Mouse (Mus musculus): Measurements from ENCODE around the gene Skor1. TPM values are rescaled to one million over a fixed set of nuclear protein-coding genes. Genes with fewer than 3 reads are reported as not detected.

Gene Skor1
- polyA plus RNA-seq, 1 experiment from 2014 or later: not detected

DNA sequence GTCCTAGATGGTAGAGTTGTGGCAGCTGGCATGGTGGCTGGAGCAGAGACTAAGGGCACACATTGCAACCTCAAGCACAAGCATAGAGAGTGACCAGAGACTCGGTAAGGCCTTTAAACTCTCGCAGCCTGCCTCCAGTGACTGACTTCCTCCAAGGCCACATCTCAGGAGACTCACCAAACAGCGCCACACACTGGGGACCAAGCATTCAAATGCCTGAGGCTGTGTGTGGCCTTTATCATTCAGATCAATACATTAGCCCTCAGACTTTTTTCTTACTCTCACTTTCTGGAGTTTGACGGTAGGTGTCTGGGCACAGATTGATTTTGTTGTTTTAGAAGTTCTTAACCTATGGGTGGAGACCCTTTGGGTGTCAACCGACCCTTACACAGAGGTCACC lies 30.4 kb downstream of the Skor1 start:
- no peak overlapping the region for H3K9ac ChIP-seq
- DNase-seq (no peak), ATAC-seq (ENCODE audit: insufficient read depth) (no peak)
- no peaks in the 10 kb centered on the region for H3K4me1 ChIP-seq (ENCODE audit: insufficient read depth)
- no peak for TF ChIP-seq CTCF (IDR thresholded peaks at IDR 0.05; ENCODE audit: low read depth)
- no peak overlapping the region for H3K4me2 ChIP-seq
- H3K9me3 ChIP-seq (ENCODE audit: low read depth, low read length): no peaks in the 10 kb centered on the region
- WGBS: 62% methylated on average over 5 of the region's 5 CpGs
- no peak overlapping the region for H3K27ac ChIP-seq (ENCODE audit: low read depth)
- H3K36me3 ChIP-seq (ENCODE audit: insufficient read depth): no peaks in the 10 kb centered on the region
- no peak overlapping the region for H3K4me3 ChIP-seq (ENCODE audit: low read depth, low read length)
- H3K27me3 ChIP-seq (ENCODE audit: insufficient read depth, low read length): no peaks in the 10 kb centered on the region

GRCm38 (mm10) chr9:63112514-63112913 lies 36.2 kb downstream of the Skor1 start:
- Histone ChIP-seq H3K9me3 (ENCODE audit: low read depth, low read length) (no peaks in the 10 kb centered on the region), H3K4me1 (ENCODE audit: insufficient read depth) (peaks cover 6% of the 10 kb centered on the region; the same call in 1 of the 2 replicates), H3K9ac (no peak overlapping the region), H3K4me3 (ENCODE audit: low read depth, low read length) (no peak overlapping the region), H3K36me3 (ENCODE audit: insufficient read depth) (no peaks in the 10 kb centered on the region), H3K27me3 (ENCODE audit: insufficient read depth, low read length) (no peaks in the 10 kb centered on the region), H3K27ac (ENCODE audit: low read depth) (no peak overlapping the region), H3K4me2 (no peak overlapping the region)
- no peak for ATAC-seq (ENCODE audit: insufficient read depth)
- no peak for TF ChIP-seq CTCF (IDR thresholded peaks at IDR 0.05; ENCODE audit: low read depth)
- no peak for DNase-seq
- 36% methylated on average over 3 of the region's 3 CpGs for WGBS

DNA sequence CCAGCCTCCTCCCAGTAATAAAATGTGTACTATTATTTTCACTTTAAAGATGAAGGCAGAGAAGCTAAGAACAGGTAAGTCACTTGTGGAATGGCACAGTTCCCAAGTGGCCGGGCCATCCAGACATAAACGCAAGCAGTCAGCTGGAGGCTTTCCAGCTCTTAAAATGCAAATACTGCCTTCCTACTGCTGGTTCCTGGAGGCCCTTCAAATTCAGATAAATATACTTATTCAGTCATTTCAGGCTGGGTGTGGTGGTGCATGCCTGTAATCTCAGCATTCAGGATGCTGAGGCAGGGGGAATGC lies 39.0 kb downstream of the Skor1 start:
- H3K4me2 ChIP-seq: peak overlapping the region; percentile 67
- peak overlapping the region; percentile 45; the same call in 1 of the 2 replicates for H3K4me3 ChIP-seq (ENCODE audit: low read depth, low read length)
- H3K36me3 ChIP-seq (ENCODE audit: insufficient read depth): no peaks in the 10 kb centered on the region
- no peak for TF ChIP-seq CTCF (IDR thresholded peaks at IDR 0.05; ENCODE audit: low read depth)
- H3K9ac ChIP-seq: no peak overlapping the region
- DNase-seq (peak; percentile 87), ATAC-seq (ENCODE audit: insufficient read depth) (peak; percentile 30; the same call in 1 of the 2 replicates)
- H3K27me3 ChIP-seq (ENCODE audit: insufficient read depth, low read length): no peaks in the 10 kb centered on the region
- peaks cover 6% of the 10 kb centered on the region; the same call in 1 of the 2 replicates for H3K4me1 ChIP-seq (ENCODE audit: insufficient read depth)
- WGBS: 6% methylated on average over 2 of the region's 2 CpGs
- H3K9me3 ChIP-seq (ENCODE audit: low read depth, low read length): no peaks in the 10 kb centered on the region
- peak overlapping the region; percentile 99 for H3K27ac ChIP-seq (ENCODE audit: low read depth)

GRCm38 (mm10) chr9:63109020-63109781 lies 39.6 kb downstream of the Skor1 start:
- Histone ChIP-seq H3K4me2 (peak overlapping the region; percentile 67), H3K36me3 (ENCODE audit: insufficient read depth) (no peaks in the 10 kb centered on the region), H3K4me1 (ENCODE audit: insufficient read depth) (peaks cover 6% of the 10 kb centered on the region; the same call in 1 of the 2 replicates), H3K27me3 (ENCODE audit: insufficient read depth, low read length) (no peaks in the 10 kb centered on the region), H3K9me3 (ENCODE audit: low read depth, low read length) (no peaks in the 10 kb centered on the region), H3K9ac (peak overlapping the region; percentile 68), H3K4me3 (ENCODE audit: low read depth, low read length) (peak overlapping the region; percentile 45), H3K27ac (ENCODE audit: low read depth) (peak overlapping the region; percentile 99)
- under 1% methylated on average over 34 of the region's 34 CpGs for WGBS
- peak; percentile 93 for ATAC-seq (ENCODE audit: insufficient read depth)
- TF ChIP-seq CTCF (IDR thresholded peaks at IDR 0.05; ENCODE audit: low read depth): peak; percentile 36
- peak; percentile 98 for DNase-seq

DNA sequence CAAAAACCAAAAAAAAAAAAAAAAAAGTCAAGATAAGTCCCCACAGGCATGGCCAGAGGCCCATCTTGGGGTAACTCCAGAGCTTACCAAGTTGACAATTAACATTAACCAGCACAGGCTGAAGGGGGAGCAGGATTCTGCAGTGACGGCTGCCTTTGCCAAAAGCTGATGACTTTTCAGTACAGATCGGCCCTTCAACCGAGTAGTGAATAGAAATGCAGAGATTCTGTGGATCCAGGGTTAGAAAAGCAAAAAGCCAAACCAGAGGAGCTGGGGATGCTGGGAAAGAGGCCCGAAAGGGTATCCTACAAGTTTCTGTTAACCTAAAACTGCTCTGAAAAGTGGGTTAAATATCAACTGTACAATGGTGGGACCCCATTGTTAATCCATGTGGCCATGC lies 40.2 kb downstream of the Skor1 start:
- no peak for TF ChIP-seq CTCF (IDR thresholded peaks at IDR 0.05; ENCODE audit: low read depth)
- Histone ChIP-seq H3K9me3 (ENCODE audit: low read depth, low read length) (no peaks in the 10 kb centered on the region), H3K4me2 (peak overlapping the region; percentile 67), H3K9ac (peak overlapping the region; percentile 68), H3K4me3 (ENCODE audit: low read depth, low read length) (peak overlapping the region; percentile 45), H3K4me1 (ENCODE audit: insufficient read depth) (peaks cover 6% of the 10 kb centered on the region; the same call in 1 of the 2 replicates), H3K27me3 (ENCODE audit: insufficient read depth, low read length) (no peaks in the 10 kb centered on the region), H3K36me3 (ENCODE audit: insufficient read depth) (no peaks in the 10 kb centered on the region), H3K27ac (ENCODE audit: low read depth) (peak overlapping the region; percentile 99)
- 27% methylated on average over 4 of the region's 4 CpGs for WGBS
- peak; percentile 77 for DNase-seq
- ATAC-seq (ENCODE audit: insufficient read depth): no peak

GRCm38 (mm10) chr9:63100660-63101059 lies 48.1 kb downstream of the Skor1 start:
- Histone ChIP-seq H3K4me1 (ENCODE audit: insufficient read depth) (no peaks in the 10 kb centered on the region), H3K27me3 (ENCODE audit: insufficient read depth, low read length) (no peaks in the 10 kb centered on the region), H3K4me2 (no peak overlapping the region), H3K9ac (no peak overlapping the region), H3K36me3 (ENCODE audit: insufficient read depth) (no peaks in the 10 kb centered on the region), H3K27ac (ENCODE audit: low read depth) (no peak overlapping the region), H3K4me3 (ENCODE audit: low read depth, low read length) (no peak overlapping the region), H3K9me3 (ENCODE audit: low read depth, low read length) (no peaks in the 10 kb centered on the region)
- ATAC-seq (ENCODE audit: insufficient read depth): no peak
- no peak for TF ChIP-seq CTCF (IDR thresholded peaks at IDR 0.05; ENCODE audit: low read depth)
- DNase-seq: no peak
- 72% methylated on average over 5 of the region's 5 CpGs for WGBS

DNA sequence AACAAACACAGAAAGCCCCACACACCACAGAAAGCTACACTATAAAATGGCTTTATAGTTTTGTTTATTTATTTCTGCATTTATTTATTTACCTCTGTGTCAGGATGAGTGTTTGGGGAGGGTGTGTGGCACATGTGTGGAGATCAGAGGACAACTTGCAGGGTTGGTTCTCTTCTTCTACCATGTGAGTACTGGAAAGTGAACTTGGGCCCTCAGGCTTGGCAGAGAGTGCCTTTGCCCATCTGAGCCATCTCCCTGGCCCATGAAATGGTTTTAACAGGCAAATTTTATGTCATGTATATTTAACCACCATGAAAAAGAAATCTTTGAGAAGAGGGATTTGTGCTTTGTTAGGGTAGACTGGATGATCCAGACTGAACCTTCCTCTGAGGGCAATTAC lies 48.9 kb downstream of the Skor1 start:
- DNase-seq (no peak), ATAC-seq (ENCODE audit: insufficient read depth) (no peak)
- H3K9ac ChIP-seq: no peak overlapping the region
- H3K36me3 ChIP-seq (ENCODE audit: insufficient read depth): no peaks in the 10 kb centered on the region
- TF ChIP-seq CTCF (IDR thresholded peaks at IDR 0.05; ENCODE audit: low read depth): no peak
- no peaks in the 10 kb centered on the region for H3K9me3 ChIP-seq (ENCODE audit: low read depth, low read length)
- H3K27ac ChIP-seq (ENCODE audit: low read depth): no peak overlapping the region
- no peaks in the 10 kb centered on the region for H3K27me3 ChIP-seq (ENCODE audit: insufficient read depth, low read length)
- no peak overlapping the region for H3K4me3 ChIP-seq (ENCODE audit: low read depth, low read length)
- no peak overlapping the region for H3K4me2 ChIP-seq
- peaks cover 6% of the 10 kb centered on the region; the same call in 1 of the 2 replicates for H3K4me1 ChIP-seq (ENCODE audit: insufficient read depth)
